Mouse (Mus musculus) mouse embryonic stem cell (cell line): ENCODE results near the gene Wdr45b.
"Not testable (repeated sequence)": the region's sequence is repeated elsewhere in the genome, so short reads cannot be mapped to it uniquely, and the experiment has no call there.

ENCODE experiments used
- in situ Hi-C, 2 experiments: fragments of 300-500 bp; cut with MboI; formaldehyde crosslinking; loops; 1 replicate in 1 of 2; 3 replicates in 1 of 2; pipeline ENCODE4 v1.14.3; 2019 to 2020; ENCODE audit warnings: low sequenced_read_pairs in 2 of 2, low pct_unique_long_range_greater_than_20kb in 1 of 2, mixed read lengths in 1 of 2; ENCODE audit not compliant: unreplicated experiment in 1 of 2

Wdr45b gene

DNA sequence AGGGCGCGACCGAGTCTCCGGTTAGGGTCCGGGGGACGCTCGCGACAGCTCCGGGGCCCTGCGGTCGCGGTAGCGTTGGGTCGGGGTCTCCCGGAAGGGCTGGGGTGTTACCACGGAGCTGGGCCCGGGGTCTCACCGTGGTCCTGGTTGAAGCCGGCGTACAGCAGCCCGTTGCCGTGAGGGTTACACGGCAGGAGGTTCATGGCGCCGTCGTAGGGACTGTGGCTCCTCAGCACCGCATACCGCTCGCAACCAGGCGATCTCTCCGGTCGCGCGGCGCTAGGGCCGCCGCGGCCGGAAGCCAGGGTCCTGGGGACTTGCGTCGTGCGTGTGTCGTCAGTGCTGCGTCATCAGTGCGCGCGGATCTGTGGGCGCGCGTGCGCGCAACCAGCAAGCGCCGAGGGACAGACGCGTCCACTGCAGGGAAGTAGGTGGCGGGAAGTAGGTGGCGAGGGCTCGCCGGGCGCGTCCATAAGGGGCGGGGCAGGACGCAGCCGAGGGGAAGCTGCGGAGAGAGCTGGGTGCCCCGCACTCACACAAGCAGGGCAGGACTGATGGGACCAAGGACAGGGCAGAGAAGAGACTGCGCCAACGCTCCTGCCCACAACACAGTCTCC is at the start of gene Wdr45b:
Gene Wdr45b (minus strand): TSS at position 355 of the 617 bp plus-strand sequence.
- in situ Hi-C loops: no loop called here

GRCm38 (mm10) chr11:121392405-121392804 is 38.2 kb upstream of the Wdr45b start:
- in situ Hi-C loops: no loop called here

GRCm38 (mm10) chr11:121390793-121391192 is 36.5 kb upstream of the Wdr45b start:
- in situ Hi-C loops: no loop called here

GRCm38 (mm10) chr11:121388554-121388945 is 34.3 kb upstream of the Wdr45b start:
- in situ Hi-C loops: no loop called here

DNA sequence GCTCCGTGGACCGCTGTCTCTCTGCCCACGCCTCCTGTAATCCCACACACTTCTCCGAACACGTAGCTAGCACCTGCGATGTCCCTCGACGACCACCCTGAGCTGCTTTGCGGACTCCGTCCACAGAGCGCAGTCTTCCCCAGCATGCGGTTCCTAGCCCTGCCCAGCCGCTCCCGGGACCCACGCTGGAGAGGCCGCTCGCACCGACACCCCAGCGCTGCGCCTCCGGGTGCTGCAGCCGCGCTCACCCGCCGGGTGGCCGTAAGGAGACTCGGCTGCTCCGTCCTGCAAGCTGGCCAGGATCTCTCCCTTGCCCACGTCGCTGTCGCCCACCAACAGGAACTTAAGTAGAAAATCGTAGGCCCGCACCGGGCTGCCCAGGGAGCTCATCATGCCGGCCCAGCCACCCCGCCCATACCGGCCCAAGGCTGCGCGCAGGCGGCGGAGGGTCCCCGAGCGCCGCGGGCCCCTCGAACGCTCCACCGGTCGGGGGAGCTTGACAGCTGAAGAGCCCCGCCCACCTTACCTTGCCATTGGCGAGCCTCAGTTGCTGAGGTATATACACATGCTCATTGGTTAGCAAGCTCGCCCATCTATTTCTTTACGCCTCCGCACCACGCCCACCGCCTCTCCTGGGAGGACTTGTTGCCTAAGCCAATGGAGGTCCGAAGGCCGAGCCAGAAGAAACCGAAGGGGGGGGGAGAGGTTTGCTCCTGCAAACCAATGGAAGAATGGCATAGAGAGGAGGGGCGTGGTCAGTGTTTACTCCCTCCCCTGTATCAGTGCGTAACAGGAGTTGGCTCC is 33.7 kb upstream of the Wdr45b start, which contains the start of gene Rab40b:
Gene Rab40b (minus strand): TSS at position 502 of the 804 bp plus-strand sequence.
- in situ Hi-C loops: no loop called here

DNA sequence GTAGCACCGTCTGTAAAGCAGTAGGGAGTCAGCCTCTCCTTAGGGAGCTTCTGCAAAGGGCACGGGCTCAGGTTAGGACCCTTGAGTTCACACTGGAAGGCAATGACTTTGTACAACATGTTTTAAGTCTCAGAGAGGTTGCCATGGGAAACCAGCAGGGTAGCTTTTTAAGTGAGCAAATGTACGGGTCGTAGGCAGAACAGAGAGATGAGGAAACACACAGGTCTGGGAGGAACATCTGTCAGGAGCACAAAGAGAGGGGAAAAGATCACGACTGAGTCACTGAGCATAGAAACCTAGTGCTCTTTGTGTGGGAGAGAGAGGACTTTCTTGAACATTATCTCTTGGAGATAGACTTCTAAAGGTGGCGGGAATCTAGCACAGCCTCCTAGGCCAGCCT is 26.0 kb upstream of the Wdr45b start:
- in situ Hi-C loops: no loop called here

DNA sequence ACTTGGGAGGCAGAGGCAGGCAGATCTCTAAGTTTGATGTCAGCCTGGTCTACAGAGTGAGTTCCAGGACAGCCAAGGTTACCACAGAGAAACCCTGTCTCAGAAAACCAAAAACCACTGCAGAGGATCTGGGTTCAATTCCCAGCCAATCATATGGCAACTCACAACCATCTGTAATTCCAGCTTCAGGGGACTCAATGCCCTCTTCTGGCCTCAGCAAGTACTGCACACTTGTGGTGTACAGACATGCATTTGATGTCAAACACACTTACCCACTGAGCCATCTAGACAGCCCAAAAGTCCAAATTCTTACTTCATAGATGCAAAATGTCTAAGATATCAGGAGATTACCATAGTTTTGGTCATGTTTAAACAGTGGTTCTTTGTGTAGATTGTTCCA is 24.4 kb upstream of the Wdr45b start:
- in situ Hi-C loops: no loop called here

- in situ Hi-C loops: no loop called here
Observed at GRCm38 (mm10) chr11:121373305-121373704, 19.1 kb upstream of the Wdr45b start.

DNA sequence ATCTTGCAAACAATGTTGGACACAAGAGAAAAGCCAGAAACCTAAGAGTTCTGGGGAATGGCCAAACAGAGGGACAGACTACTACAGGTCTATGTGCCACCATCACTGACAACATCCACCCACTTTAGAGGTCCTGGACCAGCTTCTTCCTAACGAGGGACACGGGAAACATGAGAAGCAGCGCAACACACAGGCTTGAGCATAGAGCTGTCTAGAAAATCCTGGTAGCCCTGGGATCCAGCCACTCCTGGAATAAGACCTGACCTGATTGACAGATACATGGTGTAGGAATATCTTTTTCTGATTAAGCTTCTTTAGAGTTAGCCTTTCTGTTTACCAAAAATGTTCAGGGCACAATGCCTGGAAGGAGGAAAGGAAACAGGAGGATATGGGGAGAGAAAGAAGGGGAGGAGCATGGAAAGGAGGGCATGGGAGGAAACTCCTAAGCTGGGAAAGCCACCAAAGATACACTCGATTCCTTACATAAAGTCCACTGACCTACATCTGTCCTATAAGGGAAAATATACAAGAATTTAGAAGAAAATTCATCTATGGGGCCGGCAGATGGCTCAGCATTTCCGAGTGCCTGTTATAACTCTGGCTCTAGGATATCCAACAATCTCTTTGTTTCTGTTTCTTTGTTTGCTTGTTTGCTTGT is 16.2 kb upstream of the Wdr45b start:
- in situ Hi-C loops: no loop called here

DNA sequence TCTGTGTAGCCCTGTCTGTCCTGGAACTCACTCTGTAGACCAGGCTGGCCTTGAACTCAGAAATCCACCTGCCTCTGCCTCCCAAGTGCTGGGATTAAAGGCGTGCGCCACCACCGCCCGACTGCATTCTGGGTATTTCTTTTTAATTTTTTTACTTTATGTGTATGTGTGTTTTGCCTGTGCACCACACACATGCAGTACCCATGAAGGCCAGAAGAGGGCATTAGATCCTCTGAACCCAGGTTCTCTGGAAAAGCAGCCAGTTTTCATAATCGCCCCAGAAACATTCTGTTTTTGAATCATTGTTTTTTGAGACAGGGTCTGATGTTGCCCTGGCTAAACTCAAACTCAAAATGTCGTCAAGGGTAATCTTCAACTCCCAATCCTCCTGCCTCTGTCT is 15.4 kb upstream of the Wdr45b start:
- in situ Hi-C loops: no loop called here

DNA sequence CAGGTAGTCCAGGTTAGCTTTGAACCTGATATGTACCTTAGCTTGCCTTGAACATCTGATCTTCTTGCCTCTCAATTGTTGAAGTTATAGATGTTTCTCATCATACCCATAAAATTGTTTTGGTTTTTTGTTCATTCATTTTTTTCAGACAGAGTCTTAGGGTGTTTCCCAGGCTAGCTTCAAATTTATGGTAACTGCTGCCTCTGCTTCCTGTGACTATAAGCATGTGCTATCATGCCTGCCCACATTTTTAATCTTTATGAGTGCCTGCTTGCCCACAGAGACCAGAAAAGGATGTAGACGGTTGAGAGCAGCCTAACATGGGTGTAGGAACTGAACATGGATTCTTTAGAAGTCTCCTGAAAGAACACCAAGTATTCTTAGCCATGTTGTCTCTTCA is 14.5 kb upstream of the Wdr45b start:
- in situ Hi-C loops: no loop called here

DNA sequence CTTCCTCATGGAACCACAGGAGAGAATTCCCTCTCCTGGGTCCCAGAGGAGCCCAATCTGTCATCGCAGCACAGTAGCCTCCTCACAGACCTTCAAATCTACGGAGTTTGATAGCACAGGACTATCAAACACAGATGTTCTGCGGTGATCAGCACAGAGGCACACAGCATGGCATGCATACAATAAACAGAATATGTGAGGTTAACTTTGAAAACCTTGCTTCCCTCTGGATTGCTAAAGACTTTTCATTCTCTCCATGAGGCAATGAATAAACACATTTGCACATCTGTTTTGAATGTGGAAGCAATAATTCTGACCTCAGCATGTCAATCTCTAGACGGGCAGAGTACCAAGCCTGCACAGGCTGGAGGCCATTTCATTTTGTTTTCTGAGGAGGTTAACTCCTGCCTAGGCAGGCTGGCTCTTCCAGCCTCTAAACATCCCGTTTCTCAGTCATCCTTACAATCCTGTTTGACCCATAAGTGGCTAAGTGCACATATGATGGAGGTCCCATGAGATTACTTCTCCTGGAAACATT is 13.0 kb upstream of the Wdr45b start:
- in situ Hi-C loops: no loop called here

DNA sequence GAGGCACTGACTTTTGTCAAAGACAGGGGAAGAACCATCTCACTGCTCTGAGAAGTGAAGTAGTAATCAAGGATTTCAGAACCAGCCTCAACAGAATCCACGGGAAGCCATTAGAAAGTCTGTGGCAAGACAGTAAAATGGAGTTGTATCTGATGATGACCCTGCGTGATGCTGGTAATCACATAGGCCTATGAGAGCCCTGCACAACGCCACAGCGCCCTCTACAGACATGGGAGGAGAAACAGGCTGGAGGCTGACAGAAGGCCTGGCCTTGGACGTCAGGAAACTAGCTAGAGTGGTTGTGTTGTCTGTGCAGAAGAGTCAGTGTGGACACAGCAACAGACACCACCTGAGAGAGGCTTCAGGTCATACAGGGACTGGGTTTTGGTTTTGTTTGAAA is 8.0 kb upstream of the Wdr45b start:
- in situ Hi-C loops: no loop called here

DNA sequence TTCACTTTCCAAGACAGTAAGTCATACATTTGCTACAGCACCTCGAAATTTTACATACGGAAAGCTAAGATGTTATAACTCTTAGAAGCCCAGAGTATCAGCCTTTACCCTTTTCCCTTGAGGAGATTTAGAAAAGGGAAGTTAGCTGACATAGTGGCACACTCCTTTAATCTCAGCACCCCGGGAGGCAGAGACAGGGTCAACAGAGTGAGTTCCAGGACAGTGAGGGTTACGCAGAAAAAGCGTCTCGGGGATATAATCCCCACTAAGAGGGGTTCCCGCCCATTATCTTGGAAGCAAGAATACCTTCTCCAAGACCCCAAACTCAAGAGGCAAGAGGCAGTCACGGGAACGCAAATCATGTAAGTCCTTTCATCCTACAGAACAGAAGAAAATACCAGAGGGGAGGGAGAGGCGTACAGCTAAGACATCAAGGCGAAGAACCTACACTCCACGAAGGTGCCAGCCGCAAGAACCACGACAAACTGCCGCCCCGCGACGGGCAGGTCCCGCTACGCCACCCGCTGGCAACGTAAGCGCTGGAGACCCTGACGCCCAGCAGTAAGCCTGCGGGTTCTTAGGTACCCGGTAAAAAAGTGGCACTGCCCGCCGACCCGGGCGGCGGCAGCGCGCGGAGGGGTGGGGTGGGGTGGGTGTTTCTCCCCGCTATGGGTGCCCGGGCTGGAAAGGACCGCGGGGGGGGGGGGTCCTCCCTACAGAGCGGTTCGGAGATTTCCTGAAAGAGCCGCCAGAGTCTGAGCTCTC is 737 bp downstream of the Wdr45b start:
- in situ Hi-C loops: no loop called here

DNA sequence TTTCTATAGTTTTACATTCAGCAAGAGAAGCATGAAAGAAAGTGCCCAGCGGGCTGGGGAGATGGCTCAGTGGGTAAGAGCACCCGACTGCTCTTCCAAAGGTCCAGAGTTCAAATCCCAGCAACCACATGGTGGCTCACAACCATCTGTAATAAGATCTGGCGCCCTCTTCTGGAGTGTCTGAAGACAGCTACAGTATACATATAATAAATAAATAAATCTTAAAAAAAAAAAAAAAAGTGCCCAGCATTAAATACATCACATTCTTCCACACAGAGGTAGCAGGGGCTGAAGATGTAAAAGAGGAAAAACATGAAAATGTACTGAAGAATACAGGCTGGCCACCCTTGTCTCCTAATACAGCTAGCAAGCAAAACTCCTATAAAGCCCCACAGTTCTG is 5.5 kb downstream of the Wdr45b start:
- in situ Hi-C loops: not testable (repeated sequence)

DNA sequence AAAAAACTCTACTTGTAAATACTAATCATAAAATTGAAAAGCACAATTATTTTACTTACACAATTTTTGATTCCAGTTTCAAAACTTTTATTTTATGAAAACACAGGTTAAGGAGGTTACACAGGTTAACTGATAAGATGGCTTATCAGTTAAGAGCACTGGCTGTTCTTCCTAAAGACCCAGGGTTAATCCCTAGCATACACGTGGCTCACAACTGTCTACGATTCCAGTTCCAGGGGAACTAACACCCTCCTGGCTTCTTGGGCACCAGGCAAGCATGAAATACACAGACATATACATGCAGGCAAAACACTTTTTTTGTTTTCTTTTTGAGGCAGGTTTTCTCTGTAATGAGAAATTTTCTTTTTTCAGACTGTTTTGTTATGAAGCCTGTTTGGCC is 6.1 kb downstream of the Wdr45b start:
- in situ Hi-C loops: no loop called here

GRCm38 (mm10) chr11:121347036-121347435 is 7.2 kb downstream of the Wdr45b start:
- in situ Hi-C loops: no loop called here

- in situ Hi-C loops: not testable (repeated sequence)
Observed at GRCm38 (mm10) chr11:121342423-121342822, 11.8 kb downstream of the Wdr45b start.

- in situ Hi-C loops: no loop called here
Observed at GRCm38 (mm10) chr11:121340287-121340686, 14.0 kb downstream of the Wdr45b start.
